Mouse (Mus musculus) forebrain, embryonic 12.5 days (tissue): Measurements from ENCODE around the gene Rpl10a. TPM values are rescaled to one million over a fixed set of nuclear protein-coding genes. Genes with fewer than 3 reads are reported as not detected.

ENCODE experiments used
- ATAC-seq: fragments of 200-750 bp; cut with Nextera tagmentation; 2 replicates; pipeline ENCODE4 v1.8.0; 2017; ENCODE audit warnings: moderate TSS enrichment; ENCODE audit not compliant: low FRiP score
- H3K27ac ChIP-seq: fragments of 300-500 bp; sonication (generic); 2 replicates; pipeline ENCODE4 v1.5.1; 2016; ENCODE audit warnings: mild to moderate bottlenecking
- H3K27me3 ChIP-seq: fragments of 300-500 bp; sonication (generic); 2 replicates; pipeline ENCODE4 v1.6.1; 2016; ENCODE audit warnings: mild to moderate bottlenecking
- H3K36me3 ChIP-seq: fragments of 300-500 bp; sonication (generic); replicated peaks from 2 replicates; pipeline ENCODE4 v1.6.1; 2016; ENCODE audit warnings: mild to moderate bottlenecking
- H3K4me1 ChIP-seq: fragments of 300-500 bp; sonication (generic); 2 replicates; pipeline ENCODE4 v1.6.1; 2016
- H3K4me2 ChIP-seq: fragments of 300-500 bp; sonication (generic); 2 replicates; pipeline ENCODE4 v1.6.1; 2016; ENCODE audit warnings: mild to moderate bottlenecking, moderate library complexity
- H3K4me3 ChIP-seq: fragments of 300-500 bp; sonication (generic); replicated peaks from 2 replicates; pipeline ENCODE4 v1.5.1; 2016; ENCODE audit warnings: mild to moderate bottlenecking
- H3K9ac ChIP-seq: fragments of 300-500 bp; sonication (generic); 2 replicates; pipeline ENCODE4 v1.6.1; 2016; ENCODE audit warnings: mild to moderate bottlenecking
- H3K9me3 ChIP-seq: fragments of 300-500 bp; sonication (generic); 2 replicates; pipeline ENCODE4 v1.6.1; 2016
- WGBS: fragments of 180-500 bp; shearing (Covaris S2); methylation state at CpG from one replicate; pipeline ENCODE4 v1.1.7; 2016; 5-methylcytosine and 5-hydroxymethylcytosine counted together
- polyA plus RNA-seq: library from polyadenylated mRNA; unstranded; fragments of >200 nt; fragmentation: Nextera tagmentation; extraction: Ambion mirVana; gene quantifications from 2 replicates; pipeline ENCODE4 v1.2.1, GENCODE M21; 2016

Gene Rpl10a
- polyA plus RNA-seq, 1 experiment from 2014 or later: 384 TPM

- Histone ChIP-seq H3K27ac (no peak overlapping the region), H3K4me3 (no peak overlapping the region), H3K9ac (no peak overlapping the region), H3K4me1 (peaks cover 22% of the 10 kb centered on the region), H3K36me3 (peaks cover 20% of the 10 kb centered on the region), H3K4me2 (no peak overlapping the region), H3K9me3 (no peaks in the 10 kb centered on the region), H3K27me3 (no peaks in the 10 kb centered on the region)
- WGBS: 91% methylated on average over 7 of the region's 7 CpGs
- ATAC-seq: no peak
Observed at GRCm38 (mm10) chr17:28337547-28337946, 9.3 kb downstream of the Rpl10a start.

- ATAC-seq: no peak; the same call in 1 of the 2 replicates
- WGBS: 75% methylated on average over 7 of the region's 7 CpGs
- Histone ChIP-seq H3K4me1 (peaks cover 23% of the 10 kb centered on the region), H3K4me3 (no peak overlapping the region), H3K27me3 (0 out of 2 replicates have a peak, but pooled peaks cover 13% of the 10 kb centered on the region), H3K27ac (0 out of 2 replicates have a peak overlapping the region, but pooled peaks have one; percentile 51), H3K9me3 (no peaks in the 10 kb centered on the region), H3K36me3 (peaks cover 14% of the 10 kb centered on the region), H3K9ac (peak overlapping the region; percentile 54), H3K4me2 (peak overlapping the region; percentile 55)
Observed at GRCm38 (mm10) chr17:28340578-28340977, 12.3 kb downstream of the Rpl10a start.

DNA sequence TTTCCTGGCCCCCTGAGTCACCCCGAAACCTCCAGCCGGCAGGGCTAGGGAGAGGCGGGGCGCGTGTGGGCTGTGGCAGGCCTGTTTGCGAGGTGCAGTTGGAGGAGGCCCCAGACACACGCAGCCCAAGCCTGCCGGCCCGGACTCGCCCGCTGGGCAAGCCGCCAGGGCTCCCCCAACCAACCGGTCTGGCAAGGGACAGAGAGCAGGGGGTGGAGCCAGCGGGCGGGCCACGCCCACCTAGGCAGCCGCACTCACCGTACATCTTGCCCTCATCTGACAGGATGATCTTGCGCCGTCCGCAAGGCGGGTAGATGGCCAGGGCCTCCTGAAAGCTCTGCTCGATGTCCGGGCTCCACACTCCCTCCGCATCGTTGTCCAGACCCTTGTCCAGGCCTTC is 12.8 kb downstream of the Rpl10a start:
- peak overlapping the region; percentile 28 for H3K4me3 ChIP-seq
- H3K9me3 ChIP-seq: no peaks in the 10 kb centered on the region
- peaks cover 28% of the 10 kb centered on the region for H3K4me1 ChIP-seq
- H3K9ac ChIP-seq: peak overlapping the region; percentile 54
- peaks cover 10% of the 10 kb centered on the region for H3K36me3 ChIP-seq
- 0 out of 2 replicates have a peak, but pooled peaks cover 14% of the 10 kb centered on the region for H3K27me3 ChIP-seq
- WGBS: 5% methylated on average over 26 of the region's 26 CpGs
- peak overlapping the region; percentile 51; the same call in 1 of the 2 replicates for H3K27ac ChIP-seq
- peak overlapping the region; percentile 55 for H3K4me2 ChIP-seq
- ATAC-seq: peak; percentile 84

DNA sequence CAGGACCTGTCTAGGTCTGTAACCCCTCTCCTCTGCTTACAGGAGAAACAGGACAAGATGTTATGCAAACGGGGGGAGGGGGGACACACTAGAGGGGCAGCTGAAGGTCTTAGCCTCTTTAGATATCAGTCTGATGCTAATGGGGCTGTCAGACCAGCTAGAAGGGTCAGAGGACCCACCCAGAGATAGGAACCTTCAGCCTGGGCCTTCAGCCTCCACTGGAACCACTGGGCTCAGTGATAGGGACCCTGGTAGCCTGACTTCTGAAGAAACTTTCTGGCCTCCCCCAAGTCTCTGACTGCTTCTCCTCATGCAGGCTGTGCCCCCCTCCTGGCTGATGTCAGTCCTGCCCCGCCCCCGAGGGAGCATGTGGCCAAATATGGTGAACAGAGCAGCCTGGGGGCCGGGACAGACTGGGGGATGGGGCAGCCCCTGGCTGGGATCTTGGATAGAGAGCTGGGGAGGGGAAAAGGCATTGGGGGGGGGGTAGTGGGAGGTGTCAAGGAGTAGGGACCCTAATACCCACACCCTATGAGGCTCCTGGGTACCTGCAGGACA is 15.9 kb downstream of the Rpl10a start:
- ATAC-seq: no peak
- Histone ChIP-seq H3K4me1 (peaks cover 45% of the 10 kb centered on the region), H3K9ac (peak overlapping the region; percentile 21; the same call in 1 of the 2 replicates), H3K4me3 (no peak overlapping the region), H3K36me3 (peaks cover 7% of the 10 kb centered on the region; the same call in 1 of the 2 replicates), H3K27ac (no peak overlapping the region), H3K27me3 (0 out of 2 replicates have a peak, but pooled peaks cover 20% of the 10 kb centered on the region), H3K4me2 (no peak overlapping the region; the same call in 1 of the 2 replicates), H3K9me3 (no peaks in the 10 kb centered on the region)
- 41% methylated on average over 4 of the region's 4 CpGs for WGBS

- Histone ChIP-seq H3K27ac (no peak overlapping the region), H3K4me1 (peaks cover 50% of the 10 kb centered on the region), H3K9ac (no peak overlapping the region), H3K27me3 (0 out of 2 replicates have a peak, but pooled peaks cover 20% of the 10 kb centered on the region), H3K4me3 (no peak overlapping the region), H3K4me2 (no peak overlapping the region), H3K36me3 (peaks cover 5% of the 10 kb centered on the region; the same call in 1 of the 2 replicates), H3K9me3 (no peaks in the 10 kb centered on the region)
- WGBS: 64% methylated on average over 3 of the region's 3 CpGs
- ATAC-seq: no peak
Observed at GRCm38 (mm10) chr17:28344670-28345069, 16.4 kb downstream of the Rpl10a start.

DNA sequence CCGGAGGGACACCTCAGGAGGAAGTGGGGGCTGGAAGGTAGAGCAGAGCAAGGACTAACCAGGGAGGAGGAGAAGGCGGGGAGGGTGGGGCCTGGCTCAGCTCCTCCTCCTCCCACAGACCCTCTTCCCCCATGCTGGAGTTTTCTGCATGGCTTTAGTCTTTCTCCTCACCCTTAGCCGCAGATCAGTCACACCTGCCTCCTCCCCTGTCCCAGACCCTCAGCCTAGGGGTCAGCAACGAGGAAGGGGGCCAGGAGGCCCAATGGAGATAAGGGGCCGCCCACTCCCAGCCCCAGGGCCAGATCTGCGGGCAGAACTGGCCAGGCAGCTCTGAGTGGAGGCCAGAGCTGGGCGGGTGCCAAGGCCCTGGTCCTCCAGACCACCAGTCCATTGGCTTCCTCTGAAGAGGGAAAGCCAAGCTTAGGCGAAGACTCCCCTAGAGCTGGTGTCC is 17.0 kb downstream of the Rpl10a start:
- peaks cover 53% of the 10 kb centered on the region for H3K4me1 ChIP-seq
- H3K9me3 ChIP-seq: no peaks in the 10 kb centered on the region
- no peak overlapping the region for H3K27ac ChIP-seq
- no peak overlapping the region; the same call in 1 of the 2 replicates for H3K4me3 ChIP-seq
- no peaks in the 10 kb centered on the region for H3K36me3 ChIP-seq
- peak overlapping the region; percentile 33; the same call in 1 of the 2 replicates for H3K9ac ChIP-seq
- no peak overlapping the region for H3K4me2 ChIP-seq
- H3K27me3 ChIP-seq: 0 out of 2 replicates have a peak, but pooled peaks cover 20% of the 10 kb centered on the region
- 15% methylated on average over 8 of the region's 8 CpGs for WGBS
- ATAC-seq: no peak

DNA sequence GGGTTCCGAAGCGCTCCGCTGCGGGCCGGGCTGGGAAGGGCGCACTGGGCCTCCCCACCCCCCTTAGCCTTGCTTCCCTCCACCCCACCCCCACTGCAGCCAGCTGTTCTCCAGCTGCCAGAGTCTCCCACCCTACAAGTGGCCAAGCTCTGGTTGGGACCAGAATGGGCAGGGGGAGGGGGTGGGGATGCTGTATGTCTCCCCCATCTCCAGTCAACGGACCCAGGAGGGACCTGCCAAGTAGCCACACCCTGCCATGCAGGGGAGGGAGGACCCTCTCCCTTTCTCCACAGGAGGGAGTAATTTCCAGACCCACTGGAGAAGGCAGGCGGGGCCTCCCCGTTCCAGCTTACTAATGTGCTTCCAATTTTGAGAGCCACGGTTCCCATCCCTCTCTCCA is 17.6 kb downstream of the Rpl10a start:
- Histone ChIP-seq H3K4me3 (no peak overlapping the region), H3K27me3 (peaks cover 23% of the 10 kb centered on the region; the same call in 1 of the 2 replicates), H3K27ac (no peak overlapping the region), H3K36me3 (no peaks in the 10 kb centered on the region), H3K9ac (peak overlapping the region; percentile 33; the same call in 1 of the 2 replicates), H3K9me3 (no peaks in the 10 kb centered on the region), H3K4me2 (no peak overlapping the region), H3K4me1 (peaks cover 52% of the 10 kb centered on the region)
- WGBS: 11% methylated on average over 10 of the region's 10 CpGs
- no peak for ATAC-seq

- H3K4me3 ChIP-seq: no peak overlapping the region
- H3K27me3 ChIP-seq: peaks cover 38% of the 10 kb centered on the region
- no peaks in the 10 kb centered on the region for H3K36me3 ChIP-seq
- no peak overlapping the region for H3K4me2 ChIP-seq
- WGBS: 87% methylated on average over 10 of the region's 10 CpGs
- no peaks in the 10 kb centered on the region for H3K9me3 ChIP-seq
- H3K9ac ChIP-seq: no peak overlapping the region
- H3K4me1 ChIP-seq: peaks cover 53% of the 10 kb centered on the region
- no peak for ATAC-seq
- no peak overlapping the region for H3K27ac ChIP-seq
Observed at GRCm38 (mm10) chr17:28347327-28347726, 19.1 kb downstream of the Rpl10a start.

- Histone ChIP-seq H3K36me3 (no peaks in the 10 kb centered on the region), H3K9me3 (no peaks in the 10 kb centered on the region), H3K27me3 (peaks cover 47% of the 10 kb centered on the region), H3K27ac (no peak overlapping the region), H3K9ac (peak overlapping the region; percentile 81; the same call in 1 of the 2 replicates), H3K4me3 (0 out of 2 replicates have a peak overlapping the region, but pooled peaks have one; percentile 76), H3K4me2 (peak overlapping the region; percentile 88; the same call in 1 of the 2 replicates), H3K4me1 (peaks cover 53% of the 10 kb centered on the region)
- 52% methylated on average over 6 of the region's 6 CpGs for WGBS
- no peak for ATAC-seq
Observed at GRCm38 (mm10) chr17:28348211-28348610, 19.9 kb downstream of the Rpl10a start.

GRCm38 (mm10) chr17:28349264-28349880 is 21.1 kb downstream of the Rpl10a start:
- no peaks in the 10 kb centered on the region for H3K9me3 ChIP-seq
- H3K36me3 ChIP-seq: no peaks in the 10 kb centered on the region
- H3K4me1 ChIP-seq: peaks cover 50% of the 10 kb centered on the region
- peaks cover 49% of the 10 kb centered on the region for H3K27me3 ChIP-seq
- H3K4me2 ChIP-seq: peak overlapping the region; percentile 88
- H3K9ac ChIP-seq: peak overlapping the region; percentile 81
- WGBS: 11% methylated on average over 13 of the region's 13 CpGs
- ATAC-seq: no peak
- peak overlapping the region; percentile 76 for H3K4me3 ChIP-seq
- 0 out of 2 replicates have a peak overlapping the region, but pooled peaks have one; percentile 82 for H3K27ac ChIP-seq

DNA sequence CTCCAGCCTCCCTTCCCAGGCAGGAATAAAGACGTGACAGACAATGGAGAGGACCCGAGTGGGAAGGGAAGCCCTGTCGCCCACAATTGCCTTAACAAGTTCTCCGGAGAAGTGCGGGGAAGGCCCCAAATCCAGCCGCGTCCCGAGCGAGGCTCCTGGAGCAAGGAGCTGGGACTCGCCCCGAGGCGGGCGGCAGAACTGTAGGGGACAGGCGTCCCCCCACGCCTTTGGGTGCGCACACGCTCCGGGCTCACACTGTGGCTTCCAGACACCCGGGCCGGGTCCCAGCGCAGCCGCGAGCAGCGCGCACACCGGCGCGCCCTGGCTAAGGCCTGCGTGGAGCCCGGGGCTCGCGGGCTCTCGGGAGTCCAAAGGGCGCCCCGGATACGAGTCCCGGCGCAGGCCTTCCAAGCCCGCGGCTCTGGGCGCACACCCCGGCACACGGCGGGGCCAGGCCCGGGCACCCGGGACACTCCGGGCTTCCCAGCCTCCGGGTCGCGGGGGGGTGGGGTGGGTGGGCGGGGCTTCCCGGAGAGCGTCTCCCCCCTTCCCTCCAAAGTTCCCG is 21.7 kb downstream of the Rpl10a start:
- H3K4me1 ChIP-seq: peaks cover 49% of the 10 kb centered on the region
- no peaks in the 10 kb centered on the region for H3K36me3 ChIP-seq
- peak; percentile 33 for ATAC-seq
- H3K4me2 ChIP-seq: peak overlapping the region; percentile 88
- peak overlapping the region; percentile 81 for H3K9ac ChIP-seq
- H3K27ac ChIP-seq: peak overlapping the region; percentile 82
- H3K27me3 ChIP-seq: peaks cover 46% of the 10 kb centered on the region
- H3K9me3 ChIP-seq: no peaks in the 10 kb centered on the region
- H3K4me3 ChIP-seq: peak overlapping the region; percentile 76
- under 1% methylated on average over 48 of the region's 54 CpGs for WGBS
